Mouse (Mus musculus): ENCODE data around the gene Gm4869. TPM values are rescaled to one million over a fixed set of nuclear protein-coding genes. Genes with fewer than 3 reads are reported as not detected.

Gm4869 gene
- total RNA-seq, 2 experiments from 2014 or later, result not detected

GRCm38 (mm10) chr5:140517159-140517920 lies 71.9 kb downstream of the Gm4869 start:
- DNase-seq (ENCODE audit: low spot score in 2 of 2), result no peak

- DNase-seq (ENCODE audit: low spot score in 2 of 2), result no peak
Measured at GRCm38 (mm10) chr5:140517921-140518230, 72.4 kb downstream of the Gm4869 start.

- no peak for DNase-seq (ENCODE audit: low spot score in 2 of 2)
Measured at GRCm38 (mm10) chr5:140521196-140521595, 75.8 kb downstream of the Gm4869 start.

GRCm38 (mm10) chr5:140526754-140527153 lies 81.3 kb downstream of the Gm4869 start:
- DNase-seq (ENCODE audit: low spot score in 2 of 2), result no peak

- DNase-seq (ENCODE audit: low spot score in 2 of 2), result no peak
Measured at GRCm38 (mm10) chr5:140538111-140538683, 92.8 kb downstream of the Gm4869 start.

- DNase-seq (ENCODE audit: low spot score in 2 of 2), result peak; percentile 74 to 82
Measured at GRCm38 (mm10) chr5:140540106-140540505, 94.7 kb downstream of the Gm4869 start.

- peak; percentile 72 to 86 for DNase-seq (ENCODE audit: low spot score in 2 of 2)
Measured at GRCm38 (mm10) chr5:140542811-140543575, 97.5 kb downstream of the Gm4869 start.

Small RNA genes lying within 50 kb of the gene (microRNA-seq; reads per million reads assigned to microRNA genes)
- 1.1 reads per million in 2 experiments for gene Mir7038

Other genes starting within 250 kb of the Gm4869 start
- gene Mad1l1, start 124.1 kb upstream of the Gm4869 start, total RNA-seq (2021), result 10 to 100 TPM; 18.2 to 18.8 TPM
- gene Nudt1, start 124.0 kb upstream of the Gm4869 start, total RNA-seq (2021), result 1 to 10 TPM; 5.1 to 5.2 TPM
- gene Mrm2, start 113.7 kb upstream of the Gm4869 start, total RNA-seq (2021), result 10 to 100 TPM in 1 of 2 experiments, 1 to 10 TPM in 1; 7.3 to 10.1 TPM
- gene Snx8, start 56.4 kb upstream of the Gm4869 start, total RNA-seq (2021), result 10 to 100 TPM; 13.1 to 13.3 TPM
- gene Eif3b, start 26.3 kb upstream of the Gm4869 start, total RNA-seq (2021), result 100 to 1,000 TPM; 105 to 112 TPM
- 10 to 100 TPM; 17.9 to 18.2 TPM for gene Chst12, start 59.9 kb downstream of the Gm4869 start, total RNA-seq (2021)
- gene Grifin, start 119.4 kb downstream of the Gm4869 start, total RNA-seq (2021), result not detected
- gene Lfng, start 161.7 kb downstream of the Gm4869 start, total RNA-seq (2021), result 10 to 100 TPM; 35.8 to 39.7 TPM
- 100 to 1,000 TPM; 357 to 365 TPM for gene Ttyh3, start 203.4 kb downstream of the Gm4869 start, total RNA-seq (2021)

Measured in layer of hippocampus, postnatal 14 days (tissue).